Mouse (Mus musculus) fat pad, adult 2 months (tissue): ENCODE measurements around the gene Zfp775.
"Not testable (repeated sequence)": the region's sequence is repeated elsewhere in the genome, so short reads cannot be mapped to it uniquely, and the experiment has no call there.

Experiments used
- DNase-seq: peaks from one replicate; pipeline ENCODE4 v3.0.0-alpha.2; 2011; ENCODE audit warnings: low read depth, low spot score; ENCODE audit errors: extremely low read depth

Zfp775 gene

GRCm38 (mm10) chr6:48591221-48591845 is 10.5 kb upstream of the Zfp775 start:
- DNase-seq = no peak

GRCm38 (mm10) chr6:48591871-48592270 is 10.0 kb upstream of the Zfp775 start:
- no peak for DNase-seq

- DNase-seq = no peak
Observed at GRCm38 (mm10) chr6:48593158-48594042, 8.5 kb upstream of the Zfp775 start, which contains the start of the genes Repin1 and Gm44965. Repin1 (plus strand) TSS chr6:48593883. Gm44965 (plus strand) TSS chr6:48593941.

GRCm38 (mm10) chr6:48594043-48594738 is 7.7 kb upstream of the Zfp775 start:
- no peak for DNase-seq

- DNase-seq = no peak
Observed at GRCm38 (mm10) chr6:48595278-48595677, 6.6 kb upstream of the Zfp775 start.

GRCm38 (mm10) chr6:48596545-48597232 is 5.2 kb upstream of the Zfp775 start:
- no peak for DNase-seq

- no peak for DNase-seq
Observed at GRCm38 (mm10) chr6:48597233-48597625, 4.6 kb upstream of the Zfp775 start.

- no peak for DNase-seq
Observed at GRCm38 (mm10) chr6:48600594-48600993, 1.3 kb upstream of the Zfp775 start.

GRCm38 (mm10) chr6:48602080-48602741 is 348 bp downstream of the Zfp775 start:
- DNase-seq = no peak

GRCm38 (mm10) chr6:48608124-48608523 is 6.3 kb downstream of the Zfp775 start:
- no peak for DNase-seq

- no peak for DNase-seq
Observed at GRCm38 (mm10) chr6:48609512-48609911, 7.6 kb downstream of the Zfp775 start.

- DNase-seq = no peak
Observed at GRCm38 (mm10) chr6:48610657-48611056, 8.8 kb downstream of the Zfp775 start.

- DNase-seq = no peak
Observed at GRCm38 (mm10) chr6:48613464-48613863, 11.6 kb downstream of the Zfp775 start.

- DNase-seq = no peak
Observed at GRCm38 (mm10) chr6:48614756-48615155, 12.9 kb downstream of the Zfp775 start.

- no peak for DNase-seq
Observed at GRCm38 (mm10) chr6:48620031-48620430, 18.2 kb downstream of the Zfp775 start.

- not testable (repeated sequence) for DNase-seq
Observed at GRCm38 (mm10) chr6:48622186-48622843, 20.5 kb downstream of the Zfp775 start.

- DNase-seq = no peak
Observed at GRCm38 (mm10) chr6:48623460-48623859, 21.6 kb downstream of the Zfp775 start.

GRCm38 (mm10) chr6:48626464-48626863 is 24.6 kb downstream of the Zfp775 start, which contains the start of gene AI854703:
AI854703 (plus strand) TSS chr6:48626764.
- DNase-seq = no peak

- DNase-seq = no peak
Observed at GRCm38 (mm10) chr6:48626984-48627383, 25.1 kb downstream of the Zfp775 start.

- DNase-seq = no peak
Observed at GRCm38 (mm10) chr6:48627511-48627924, 25.7 kb downstream of the Zfp775 start.
